Mouse (Mus musculus) left cerebral cortex, postnatal 10 days (tissue): ENCODE results near the gene Gm7073. TPM values are rescaled to one million over a fixed set of nuclear protein-coding genes. Genes with fewer than 3 reads are reported as not detected.
A peak's percentile ranks its signal among the peaks of the same experiment; 100 is the strongest.

Source experiments
- DNase-seq, 2 experiments: peaks; one replicate each; pipeline ENCODE4 v3.0.0; 2021 to 2022; ENCODE audit warnings: low spot score in 2 of 2, mixed read lengths in 1 of 2; ENCODE audit errors: extremely low spot score in 1 of 2
- intact Hi-C: fragments of 180-260 bp; cut with DNase I; formaldehyde crosslinking; loops from one replicate; pipeline ENCODE4 v1.15.1; 2025
- total RNA-seq, 2 experiments: library from RNA; stranded (reverse); gene quantifications; 2 replicates each; pipeline ENCODE4 v1.2.3; 2021

The Gm7073 gene
- total RNA-seq = not detected

- intact Hi-C loops = no loop called here
These were observed at the start of gene Gm7073 for GRCm38 (mm10) chrX:60539149-60539548. Gene Gm7073 (minus strand): TSS chrX:60539249.

GRCm38 (mm10) chrX:60570539-60570938 lies 31.5 kb upstream of the Gm7073 start:
- intact Hi-C loops = no loop called here
- DNase-seq = no peak

More at GRCm38 (mm10) chrX:60539149-60539548, at the start of gene Gm7073:
- no peak for DNase-seq

GRCm38 (mm10) chrX:60569047-60569446 lies 30.0 kb upstream of the Gm7073 start:
- intact Hi-C loops = no loop called here
- no peak for DNase-seq

GRCm38 (mm10) chrX:60555242-60555641 lies 16.2 kb upstream of the Gm7073 start:
- DNase-seq = no peak
- intact Hi-C loops = no loop called here

- intact Hi-C loops = no loop called here
- DNase-seq = peak; percentile 9 to 45
These were observed 8.6 kb upstream of the Gm7073 start for GRCm38 (mm10) chrX:60547444-60548304.

- DNase-seq = no peak
- intact Hi-C loops = no loop called here
These were observed 8.0 kb upstream of the Gm7073 start for GRCm38 (mm10) chrX:60547098-60547443.

GRCm38 (mm10) chrX:60545906-60546305 lies 6.9 kb upstream of the Gm7073 start:
- intact Hi-C loops = no loop called here
- DNase-seq = no peak

- intact Hi-C loops = no loop called here
- DNase-seq = no peak
These were observed 6.4 kb upstream of the Gm7073 start for GRCm38 (mm10) chrX:60545444-60545843.

- intact Hi-C loops = no loop called here
- no peak for DNase-seq
These were observed 5.0 kb upstream of the Gm7073 start for GRCm38 (mm10) chrX:60544098-60544497.

GRCm38 (mm10) chrX:60542901-60543300 lies 3.9 kb upstream of the Gm7073 start:
- no peak for DNase-seq
- intact Hi-C loops = no loop called here

GRCm38 (mm10) chrX:60503995-60504394 lies 35.1 kb downstream of the Gm7073 start:
- intact Hi-C loops = loop anchor here (5.0 kb wide), 1 partner anchor 543 kb away; no protein-coding TSS in a partner anchor
- peak in 1 of 2 experiments; percentile 18 for DNase-seq

- DNase-seq = no peak
- intact Hi-C loops = no loop called here
These were observed 41.3 kb downstream of the Gm7073 start for GRCm38 (mm10) chrX:60497750-60498149.

- intact Hi-C loops = no loop called here
- no peak for DNase-seq
These were observed 43.7 kb downstream of the Gm7073 start for GRCm38 (mm10) chrX:60495308-60495707.

GRCm38 (mm10) chrX:60463786-60464185 lies 75.3 kb downstream of the Gm7073 start:
- DNase-seq = no peak
- intact Hi-C loops = no loop called here

- DNase-seq = no peak
- intact Hi-C loops = no loop called here
These were observed 124.4 kb downstream of the Gm7073 start for GRCm38 (mm10) chrX:60414563-60415111.

GRCm38 (mm10) chrX:60405681-60406080 lies 133.4 kb downstream of the Gm7073 start:
- no peak for DNase-seq
- intact Hi-C loops = loop anchor here (10.0 kb wide), 1 partner anchor 381 kb away; no protein-coding TSS in a partner anchor

- intact Hi-C loops = loop anchor here (5.0 to 10.0 kb wide), 3 partner anchors 380 to 1222 kb away; partner anchors contain the start of gene Fgf13
- DNase-seq = peak; percentile 76 to 91
These were observed 134.4 kb downstream of the Gm7073 start for GRCm38 (mm10) chrX:60404668-60405044.

- DNase-seq = peak; percentile 3 to 79
- intact Hi-C loops = loop anchor here (5.0 to 10.0 kb wide), 3 partner anchors 379 to 1222 kb away; partner anchors contain the start of gene Fgf13
These were observed 135.0 kb downstream of the Gm7073 start for GRCm38 (mm10) chrX:60403764-60404667.
